Mouse (Mus musculus): Measurements from ENCODE around the gene Rnf152. TPM values are rescaled to one million over a fixed set of nuclear protein-coding genes. Genes with fewer than 3 reads are reported as not detected.

Rnf152 gene
- polyA plus RNA-seq (2012; ENCODE audit: insufficient read depth, insufficient read length, missing spikeins), result 12.9 and 15.9 TPM in 2 replicates

DNA sequence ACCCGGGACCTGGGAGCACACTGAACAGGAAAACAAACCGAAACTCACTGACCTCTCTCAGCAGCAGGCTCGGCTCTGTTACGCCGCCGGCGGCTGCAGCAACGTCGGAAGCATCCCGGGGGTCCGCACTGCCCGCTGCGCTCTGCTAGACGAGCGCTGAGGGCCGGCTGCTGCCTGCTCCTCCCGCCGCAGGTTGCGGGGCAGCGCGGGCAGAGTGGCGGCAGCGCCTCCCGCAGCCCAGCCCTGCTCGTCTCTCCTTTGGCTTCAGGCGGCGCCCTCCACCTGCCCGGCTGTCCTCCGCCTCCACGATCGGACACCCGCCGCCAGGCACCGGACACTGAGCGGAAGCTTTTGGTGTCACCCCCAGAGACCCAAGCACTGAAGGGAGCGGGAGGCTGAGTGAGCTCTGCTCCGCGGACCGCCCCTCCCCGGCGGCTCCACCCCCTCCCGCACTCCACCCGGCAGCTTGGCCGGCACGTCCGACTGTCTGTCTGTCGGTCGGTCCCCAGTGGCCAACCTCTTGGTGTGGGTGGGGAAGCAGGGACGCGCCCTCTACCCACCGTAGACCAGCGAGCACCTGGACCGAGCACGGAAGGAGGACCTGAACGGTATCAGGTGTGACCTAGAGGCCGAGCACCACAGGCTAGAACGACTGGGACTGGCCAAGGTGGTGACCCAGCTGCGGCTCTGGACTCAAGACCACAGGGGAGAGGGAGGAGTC is at the start of gene Rnf152:
Gene Rnf152 (minus strand): TSS at position 420 of the 721 bp plus-strand sequence.
- Histone ChIP-seq H3K4me3 (ENCODE audit: insufficient read depth, low read depth, low read length) (peak within 1 kb of the TSS; percentile 82), H3K27ac (replicated peaks; ENCODE audit: low read depth, low read length) (peak within 1 kb of the TSS; percentile 100), H3K4me1 (ENCODE audit: control insufficient read depth, insufficient read depth, insufficient read length, low read length) (no peaks in the 10 kb centered on the region)

DNA sequence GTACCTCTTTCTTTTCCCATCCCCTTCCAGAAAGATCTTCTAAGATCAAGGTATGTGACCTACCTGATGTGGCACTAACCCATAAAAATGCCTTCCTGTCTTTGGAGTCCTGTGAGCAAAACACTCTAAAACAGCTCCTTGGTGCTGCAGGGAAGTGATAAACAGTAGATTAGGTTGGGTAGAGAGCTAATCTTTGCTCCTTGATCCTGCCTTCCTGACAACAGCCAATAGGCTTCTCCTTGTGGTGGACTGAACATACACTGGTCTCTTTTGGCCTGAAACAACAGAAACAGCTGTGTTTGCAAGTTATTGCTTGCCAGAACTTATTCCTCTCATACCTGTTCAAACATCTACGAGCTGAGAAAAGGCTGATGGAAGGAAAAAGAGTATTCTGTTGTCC is 46.3 kb upstream of the Rnf152 start:
- H3K27ac ChIP-seq (replicated peaks; ENCODE audit: low read depth, low read length), result 0 out of 2 replicates have a peak overlapping the region, but pooled peaks have one; percentile 39
- peaks cover 2% of the 10 kb centered on the region; the same call in 1 of the 2 replicates for H3K4me1 ChIP-seq (ENCODE audit: control insufficient read depth, insufficient read depth, insufficient read length, low read length)
- no peak overlapping the region for H3K4me3 ChIP-seq (ENCODE audit: insufficient read depth, low read depth, low read length)

DNA sequence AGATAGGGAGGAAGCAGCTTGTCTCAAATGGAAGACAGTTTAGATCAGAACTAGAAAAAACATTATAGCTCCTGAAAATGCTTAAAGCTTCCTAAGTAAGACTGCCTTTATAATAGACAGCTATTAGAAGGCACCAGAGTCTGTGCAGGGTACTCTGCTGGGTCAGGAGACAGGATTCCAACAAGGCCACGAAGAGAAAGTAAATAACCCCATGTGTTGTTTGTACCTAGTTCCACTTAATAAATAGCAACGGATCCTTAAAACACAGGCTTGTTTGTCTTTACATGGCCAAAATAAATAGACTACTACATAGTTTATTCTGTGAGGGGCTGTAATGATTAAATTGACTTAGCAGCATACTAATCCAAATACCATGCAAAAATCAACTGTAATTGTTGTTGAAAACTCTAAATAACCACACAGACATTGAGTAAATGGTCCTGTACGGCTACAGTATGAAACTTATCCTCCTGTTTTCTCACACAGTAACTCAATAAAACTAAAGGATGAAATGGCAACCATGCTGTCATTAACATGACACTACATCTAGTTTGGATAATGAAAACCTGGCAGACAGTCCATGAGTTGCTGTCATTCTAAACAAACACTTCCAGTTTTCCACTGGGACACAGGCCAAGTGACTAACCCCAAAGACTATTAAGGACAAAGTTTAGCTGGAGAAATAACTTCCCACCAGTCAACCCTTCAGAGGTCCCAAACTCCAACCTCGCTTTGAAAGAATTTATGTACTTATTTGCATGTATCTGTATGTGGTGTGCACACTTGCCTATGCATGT is 27.8 kb upstream of the Rnf152 start:
- Histone ChIP-seq H3K4me1 (ENCODE audit: control insufficient read depth, insufficient read depth, insufficient read length, low read length) (peaks cover 11% of the 10 kb centered on the region; the same call in 1 of the 2 replicates), H3K4me3 (ENCODE audit: insufficient read depth, low read depth, low read length) (no peak overlapping the region), H3K27ac (replicated peaks; ENCODE audit: low read depth, low read length) (peak overlapping the region; percentile 38; the same call in 1 of the 2 replicates)

DNA sequence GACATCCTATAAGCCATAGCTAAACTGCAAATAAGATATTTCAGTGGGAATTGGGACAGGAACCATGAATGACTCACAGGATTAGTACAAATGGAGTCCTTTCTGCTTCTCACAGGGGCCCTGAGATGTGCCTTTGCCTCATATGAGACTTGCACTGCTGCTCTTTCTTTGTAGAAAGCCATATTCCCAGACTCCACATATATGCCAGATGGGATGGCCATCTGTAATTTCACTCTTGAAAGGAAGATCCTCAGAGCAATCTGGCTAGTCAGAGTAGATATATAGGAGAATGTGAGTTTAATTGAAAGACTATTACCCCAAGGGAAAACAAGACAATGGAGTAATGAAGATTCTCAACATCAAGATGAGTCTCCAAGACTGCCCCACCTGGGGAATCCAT is 21.0 kb upstream of the Rnf152 start:
- Histone ChIP-seq H3K4me3 (ENCODE audit: insufficient read depth, low read depth, low read length) (no peak overlapping the region), H3K27ac (replicated peaks; ENCODE audit: low read depth, low read length) (no peak overlapping the region), H3K4me1 (ENCODE audit: control insufficient read depth, insufficient read depth, insufficient read length, low read length) (no peaks in the 10 kb centered on the region)

DNA sequence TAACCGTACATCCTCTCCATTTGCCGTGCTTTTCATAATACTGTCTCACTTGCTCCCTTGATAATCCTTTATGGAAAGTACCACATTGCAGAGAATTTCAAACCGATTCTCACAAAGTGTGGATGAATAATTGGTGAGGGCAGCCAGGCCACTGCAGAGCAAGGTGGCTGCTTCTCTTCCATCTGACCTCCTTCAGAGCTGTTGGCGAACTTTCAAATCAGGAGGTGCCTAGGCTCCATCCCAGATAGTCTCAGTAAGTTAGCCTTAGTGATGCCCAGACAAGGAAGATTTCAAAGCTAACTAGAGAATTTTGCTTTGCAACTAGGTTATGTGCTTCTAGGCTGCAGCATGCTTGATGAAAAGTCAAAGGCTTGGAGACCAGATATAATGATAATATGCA is 18.1 kb upstream of the Rnf152 start:
- Histone ChIP-seq H3K4me3 (ENCODE audit: insufficient read depth, low read depth, low read length) (no peak overlapping the region), H3K27ac (replicated peaks; ENCODE audit: low read depth, low read length) (no peak overlapping the region), H3K4me1 (ENCODE audit: control insufficient read depth, insufficient read depth, insufficient read length, low read length) (no peaks in the 10 kb centered on the region)

DNA sequence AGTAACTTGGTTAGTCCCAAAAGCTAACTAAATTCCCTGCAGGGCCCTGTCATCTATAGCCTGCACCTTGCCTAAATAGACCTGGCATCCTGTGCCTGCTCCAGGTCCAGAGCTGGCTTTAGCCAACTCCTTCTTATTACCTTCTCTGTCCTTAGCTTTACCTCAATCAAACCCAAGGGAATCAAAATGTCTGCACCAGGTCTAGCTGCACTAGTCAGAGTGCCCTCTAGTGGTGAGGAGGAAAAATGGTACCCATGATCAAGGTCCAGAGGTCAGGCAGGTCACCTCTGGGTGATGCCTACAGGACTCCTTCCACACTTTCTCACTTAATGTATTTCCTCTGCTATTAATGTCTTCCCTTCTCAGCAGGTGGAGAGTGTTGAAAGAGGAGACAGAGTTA is 6.2 kb upstream of the Rnf152 start:
- Histone ChIP-seq H3K4me3 (ENCODE audit: insufficient read depth, low read depth, low read length) (no peak overlapping the region), H3K27ac (replicated peaks; ENCODE audit: low read depth, low read length) (no peak overlapping the region)

DNA sequence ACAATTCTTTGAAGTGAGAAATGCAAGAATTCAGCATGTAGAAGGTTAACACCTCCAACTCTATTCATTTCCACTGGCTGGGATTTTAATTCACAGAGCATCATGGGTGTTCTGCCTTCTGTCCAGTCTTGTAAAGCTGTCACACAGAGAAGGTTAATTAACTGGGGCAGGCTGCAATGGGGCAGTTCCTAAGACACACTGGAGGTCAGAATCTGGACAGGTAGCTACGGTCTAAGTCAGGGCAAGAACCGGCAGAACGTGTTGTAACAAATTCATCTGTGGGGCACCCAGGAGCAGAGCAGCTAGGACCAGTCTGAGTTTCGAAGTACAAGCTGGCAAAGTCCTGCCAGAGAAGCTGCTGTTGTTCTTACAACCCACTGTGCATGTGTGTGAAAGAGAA is 2.4 kb upstream of the Rnf152 start:
- no peak overlapping the region for H3K27ac ChIP-seq (replicated peaks; ENCODE audit: low read depth, low read length)

More for the DNA sequence above, 6.2 kb upstream of the Rnf152 start:
- no peaks in the 10 kb centered on the region for H3K4me1 ChIP-seq (ENCODE audit: control insufficient read depth, insufficient read depth, insufficient read length, low read length)

DNA sequence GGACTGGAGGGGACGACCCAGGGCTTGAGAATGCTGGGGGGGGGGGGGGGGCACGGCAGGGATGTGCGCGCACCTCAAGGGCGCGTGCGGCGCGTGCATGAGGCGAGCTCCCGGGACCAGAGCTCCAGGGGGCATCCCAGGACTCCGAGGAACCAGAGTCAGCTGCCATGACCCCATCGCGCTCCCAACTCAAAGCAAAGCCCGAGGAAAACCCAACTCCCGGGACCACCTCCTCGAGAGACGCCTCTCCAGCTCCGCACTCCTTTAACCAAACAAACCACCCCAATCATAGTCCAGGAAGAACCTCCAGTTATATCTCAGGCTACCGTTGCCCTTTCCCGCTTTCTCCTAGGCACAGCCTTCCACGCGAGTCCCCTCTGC is 610 bp downstream of the Rnf152 start:
- Histone ChIP-seq H3K4me3 (ENCODE audit: insufficient read depth, low read depth, low read length) (peak overlapping the region; percentile 82), H3K27ac (replicated peaks; ENCODE audit: low read depth, low read length) (peak overlapping the region; percentile 100), H3K4me1 (ENCODE audit: control insufficient read depth, insufficient read depth, insufficient read length, low read length) (no peaks in the 10 kb centered on the region)

More for the DNA sequence above, 2.4 kb upstream of the Rnf152 start:
- Histone ChIP-seq H3K4me1 (ENCODE audit: control insufficient read depth, insufficient read depth, insufficient read length, low read length) (no peaks in the 10 kb centered on the region), H3K4me3 (ENCODE audit: insufficient read depth, low read depth, low read length) (no peak overlapping the region)

DNA sequence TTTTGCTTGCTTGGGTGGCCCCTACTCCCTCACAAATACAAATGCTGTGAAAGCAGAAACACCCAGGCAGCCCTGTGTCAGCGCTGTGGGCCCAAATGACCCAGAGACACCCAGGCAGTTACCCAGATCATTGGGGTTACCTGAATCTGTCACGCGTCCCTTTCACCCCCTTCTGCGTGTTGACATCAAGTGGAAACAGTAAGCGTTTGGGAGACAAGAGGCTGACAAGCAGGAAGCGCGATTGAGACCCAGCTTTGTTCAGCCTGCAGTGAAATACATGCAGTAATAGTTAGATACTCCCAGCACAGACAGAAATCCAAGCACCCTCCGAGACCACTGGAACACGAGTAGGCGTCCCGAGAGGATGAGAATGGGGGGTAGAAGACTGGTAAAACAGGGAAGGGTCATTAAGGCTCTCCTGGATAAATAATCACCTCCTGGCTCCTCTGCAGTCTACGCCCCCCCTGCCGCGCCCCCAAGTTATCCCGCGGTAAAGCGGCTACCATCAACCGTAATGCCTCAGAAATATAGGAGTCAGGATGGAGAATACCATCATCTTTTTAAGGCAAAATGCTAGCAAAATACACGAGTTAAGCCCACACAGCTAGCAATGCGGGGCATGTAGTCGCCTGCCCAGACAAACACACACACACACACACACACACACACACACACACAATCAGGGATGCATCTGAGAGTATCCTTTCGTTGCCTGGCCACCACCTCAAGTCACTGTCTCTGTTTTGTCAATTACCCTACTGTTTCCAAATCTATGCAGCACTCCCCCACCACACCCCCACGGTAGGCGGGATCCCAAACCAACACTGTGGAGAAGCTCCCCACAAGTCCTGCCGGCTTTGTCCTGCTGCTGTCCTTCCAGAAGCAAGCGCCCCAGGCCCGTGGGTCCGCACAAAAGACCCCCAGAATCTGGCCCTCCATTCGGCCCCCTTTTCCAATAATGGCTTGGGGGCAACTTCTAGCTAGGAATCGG is 1.3 kb downstream of the Rnf152 start:
- peak overlapping the region; percentile 33 for H3K27ac ChIP-seq (replicated peaks; ENCODE audit: low read depth, low read length)
- H3K4me3 ChIP-seq (ENCODE audit: insufficient read depth, low read depth, low read length), result peak overlapping the region; percentile 82
- H3K4me1 ChIP-seq (ENCODE audit: control insufficient read depth, insufficient read depth, insufficient read length, low read length), result no peaks in the 10 kb centered on the region

DNA sequence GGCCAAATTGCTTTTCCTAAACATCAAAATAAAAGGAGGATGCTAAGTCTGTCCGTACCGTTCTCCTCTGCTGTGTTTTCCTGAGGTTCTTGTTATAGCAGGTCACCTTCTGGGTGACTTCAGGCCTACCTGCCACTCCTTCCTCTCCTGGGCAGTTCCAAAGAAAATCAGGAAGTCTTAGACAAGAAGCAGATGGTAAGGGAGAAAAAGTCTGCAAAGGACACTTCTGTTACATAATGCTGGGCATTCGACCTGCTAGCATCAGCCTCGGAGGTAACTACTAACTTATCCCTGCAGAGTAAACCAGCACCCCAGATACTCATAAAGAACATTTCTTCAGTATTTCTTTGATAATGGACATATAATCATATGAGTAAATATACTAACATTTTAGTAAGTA is 4.7 kb downstream of the Rnf152 start:
- Histone ChIP-seq H3K4me1 (ENCODE audit: control insufficient read depth, insufficient read depth, insufficient read length, low read length) (no peaks in the 10 kb centered on the region; the same call in 1 of the 2 replicates), H3K27ac (replicated peaks; ENCODE audit: low read depth, low read length) (no peak overlapping the region), H3K4me3 (ENCODE audit: insufficient read depth, low read depth, low read length) (no peak overlapping the region)

DNA sequence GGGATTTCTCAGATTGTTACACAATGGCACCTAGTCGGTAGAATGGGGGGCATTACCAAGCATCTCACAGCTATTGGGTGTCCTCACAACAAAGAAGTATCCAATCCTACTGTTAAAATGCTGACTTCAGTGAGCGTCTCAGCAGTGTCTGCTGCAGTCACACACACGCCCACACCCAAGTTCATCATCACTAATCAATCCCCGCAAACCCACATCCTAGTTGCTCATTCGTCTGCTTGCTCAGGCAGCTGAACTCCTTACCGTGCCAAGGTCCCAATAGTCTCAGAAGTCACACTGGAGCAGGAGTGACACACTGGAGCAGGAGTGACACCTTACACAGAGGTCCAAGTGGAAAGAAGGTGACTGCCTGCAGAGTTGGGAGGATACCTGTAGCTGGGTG is 14.2 kb downstream of the Rnf152 start:
- H3K4me1 ChIP-seq (ENCODE audit: control insufficient read depth, insufficient read depth, insufficient read length, low read length), result peaks cover 13% of the 10 kb centered on the region; the same call in 1 of the 2 replicates
- no peak overlapping the region for H3K27ac ChIP-seq (replicated peaks; ENCODE audit: low read depth, low read length)
- H3K4me3 ChIP-seq (ENCODE audit: insufficient read depth, low read depth, low read length), result no peak overlapping the region

DNA sequence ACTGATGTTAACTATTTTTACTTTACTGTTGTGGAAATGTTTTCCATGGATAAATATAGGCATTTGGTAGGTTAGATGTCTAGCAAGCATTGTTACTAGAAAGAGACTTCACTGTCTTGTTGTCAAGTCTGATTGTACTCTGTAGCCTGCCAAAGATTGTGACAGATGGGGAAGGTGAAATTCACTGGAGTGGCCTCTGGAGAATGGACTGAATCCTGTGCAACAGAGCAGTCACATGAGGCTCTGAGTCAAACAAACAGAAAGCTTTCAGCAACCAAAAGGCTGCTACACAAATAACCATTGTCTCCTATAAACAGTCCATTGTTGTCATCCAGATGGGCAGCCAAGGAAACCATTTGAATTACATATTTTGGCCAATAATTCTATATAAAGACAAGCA is 15.6 kb downstream of the Rnf152 start:
- Histone ChIP-seq H3K4me1 (ENCODE audit: control insufficient read depth, insufficient read depth, insufficient read length, low read length) (peaks cover 13% of the 10 kb centered on the region; the same call in 1 of the 2 replicates), H3K4me3 (ENCODE audit: insufficient read depth, low read depth, low read length) (no peak overlapping the region), H3K27ac (replicated peaks; ENCODE audit: low read depth, low read length) (no peak overlapping the region)

DNA sequence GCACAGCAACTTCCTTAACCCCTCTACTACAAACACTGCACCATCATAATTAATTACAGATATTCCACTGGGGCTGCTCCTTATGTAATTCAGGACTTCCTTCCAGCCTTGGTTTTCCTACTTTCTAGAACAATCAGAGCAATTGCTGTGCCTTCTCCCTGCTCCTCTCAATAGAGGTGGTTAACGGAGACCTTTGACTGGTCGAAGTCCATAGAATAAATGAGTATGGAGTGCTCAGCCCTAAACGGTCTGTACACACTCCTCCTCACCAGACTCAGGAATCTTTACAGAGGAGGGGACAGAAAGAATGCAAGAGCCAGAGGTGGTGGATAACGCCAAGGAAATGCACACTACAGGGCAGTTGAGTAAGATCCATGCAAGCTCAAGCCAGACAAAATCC is 19.1 kb downstream of the Rnf152 start:
- no peak overlapping the region for H3K27ac ChIP-seq (replicated peaks; ENCODE audit: low read depth, low read length)
- H3K4me1 ChIP-seq (ENCODE audit: control insufficient read depth, insufficient read depth, insufficient read length, low read length), result peaks cover 11% of the 10 kb centered on the region; the same call in 1 of the 2 replicates
- H3K4me3 ChIP-seq (ENCODE audit: insufficient read depth, low read depth, low read length), result no peak overlapping the region

DNA sequence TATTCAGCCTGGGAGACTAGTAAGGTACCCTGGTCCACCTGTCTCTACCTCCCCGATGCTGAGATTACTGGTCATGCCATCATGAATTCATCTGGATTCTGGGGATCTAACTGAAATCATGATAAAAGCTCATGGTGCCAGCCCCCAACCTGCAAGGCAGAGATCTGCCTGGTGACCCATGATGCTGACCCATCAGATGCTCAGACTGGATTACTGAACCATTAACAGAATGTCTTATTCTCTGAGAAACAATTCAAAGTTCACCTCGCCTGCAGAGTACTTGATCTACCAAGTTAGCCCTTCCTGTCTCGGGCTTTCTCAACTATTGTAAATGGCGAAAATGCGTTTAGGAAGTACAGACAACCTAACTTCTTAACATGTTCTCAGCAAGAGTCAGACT is 20.4 kb downstream of the Rnf152 start:
- H3K4me3 ChIP-seq (ENCODE audit: insufficient read depth, low read depth, low read length), result no peak overlapping the region
- H3K4me1 ChIP-seq (ENCODE audit: control insufficient read depth, insufficient read depth, insufficient read length, low read length), result peaks cover 9% of the 10 kb centered on the region; the same call in 1 of the 2 replicates
- H3K27ac ChIP-seq (replicated peaks; ENCODE audit: low read depth, low read length), result no peak overlapping the region

Measured in brown adipose tissue, adult 24 weeks (tissue).